Mouse (Mus musculus): ENCODE results near the gene Ctns. TPM values are rescaled to one million over a fixed set of nuclear protein-coding genes. Genes with fewer than 3 reads are reported as not detected.
A peak's percentile ranks its signal among the peaks of the same experiment; 100 is the strongest.

Ctns gene
- total RNA-seq, 2 experiments from 2014 or later, result 5.9 to 15.1 TPM

- peak; percentile 96 for ATAC-seq (replicated peaks; ENCODE audit: low FRiP score, poor library complexity, severe bottlenecking)
Observed at GRCm38 (mm10) chr11:73199230-73199712, 429 bp upstream of the Ctns start, which contains the start of gene Shpk. TSS of gene Shpk (plus strand) at chr11:73199460.

DNA sequence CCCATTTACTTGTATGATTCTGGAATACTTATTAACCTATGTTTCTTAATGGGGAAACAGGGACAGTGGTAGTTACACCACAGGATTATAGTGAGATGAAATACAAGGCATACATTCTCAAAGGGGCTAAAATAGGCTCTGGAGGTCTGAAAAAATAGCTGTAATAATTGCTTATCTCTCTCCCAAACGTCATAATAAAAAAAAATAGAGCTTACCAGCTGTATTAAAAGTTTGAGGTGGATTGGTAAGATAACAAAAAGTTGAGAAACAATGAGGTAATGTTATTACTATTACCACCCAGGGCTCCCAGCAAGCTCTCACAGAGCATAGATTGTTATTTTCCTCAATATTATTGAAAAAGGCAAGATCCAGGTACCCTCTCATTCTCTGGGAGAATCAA is 652 bp downstream of the Ctns start:
- ATAC-seq (replicated peaks; ENCODE audit: low FRiP score, poor library complexity, severe bottlenecking), result no peak

- ATAC-seq (replicated peaks; ENCODE audit: low FRiP score, poor library complexity, severe bottlenecking), result no peak
Observed at GRCm38 (mm10) chr11:73194444-73194843, 4.4 kb downstream of the Ctns start.

GRCm38 (mm10) chr11:73193047-73193446 is 5.8 kb downstream of the Ctns start:
- ATAC-seq (replicated peaks; ENCODE audit: low FRiP score, poor library complexity, severe bottlenecking), result no peak

DNA sequence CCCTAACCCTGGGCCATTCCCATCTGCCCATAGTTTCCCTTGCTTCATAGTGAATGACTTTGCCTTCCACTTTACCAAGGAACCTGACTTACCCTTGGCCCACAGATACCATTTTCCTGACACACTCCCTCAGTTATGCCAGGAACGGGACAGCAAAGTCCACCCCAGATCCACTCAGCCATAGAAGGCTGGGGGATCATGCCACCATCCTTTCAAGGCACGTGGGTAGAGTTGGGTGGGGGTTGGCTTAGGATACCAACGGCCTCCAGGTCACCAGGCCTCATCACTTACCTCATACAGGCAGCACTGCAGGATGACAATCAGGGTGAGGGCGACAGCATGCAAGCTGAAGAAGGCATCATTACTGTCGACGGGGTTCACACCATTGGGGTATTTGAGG is 11.6 kb downstream of the Ctns start:
- no peak for ATAC-seq (replicated peaks; ENCODE audit: low FRiP score, poor library complexity, severe bottlenecking)

GRCm38 (mm10) chr11:73185872-73186615 is 12.8 kb downstream of the Ctns start:
- no peak for ATAC-seq (replicated peaks; ENCODE audit: low FRiP score, poor library complexity, severe bottlenecking)

DNA sequence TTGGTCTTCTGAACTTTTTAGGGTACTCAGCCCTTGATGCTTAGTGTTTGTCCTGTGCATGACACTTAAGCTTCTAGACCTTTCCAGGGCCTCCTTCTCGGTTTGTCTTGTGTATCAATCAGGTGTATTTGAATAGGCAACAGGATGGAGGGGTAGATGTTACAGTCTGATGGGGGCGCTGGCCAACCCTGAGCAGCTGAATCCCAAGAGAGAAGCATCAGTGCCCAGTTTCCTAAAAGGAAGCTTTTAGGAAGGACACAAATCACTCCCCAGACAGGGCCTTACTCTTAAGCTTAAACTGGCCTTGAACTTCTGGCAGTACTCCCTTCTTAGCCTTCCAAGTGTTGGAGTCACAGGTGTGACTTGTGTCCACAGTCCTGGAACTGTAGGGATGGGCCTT is 20.9 kb downstream of the Ctns start:
- no peak for ATAC-seq (replicated peaks; ENCODE audit: low FRiP score, poor library complexity, severe bottlenecking)

DNA sequence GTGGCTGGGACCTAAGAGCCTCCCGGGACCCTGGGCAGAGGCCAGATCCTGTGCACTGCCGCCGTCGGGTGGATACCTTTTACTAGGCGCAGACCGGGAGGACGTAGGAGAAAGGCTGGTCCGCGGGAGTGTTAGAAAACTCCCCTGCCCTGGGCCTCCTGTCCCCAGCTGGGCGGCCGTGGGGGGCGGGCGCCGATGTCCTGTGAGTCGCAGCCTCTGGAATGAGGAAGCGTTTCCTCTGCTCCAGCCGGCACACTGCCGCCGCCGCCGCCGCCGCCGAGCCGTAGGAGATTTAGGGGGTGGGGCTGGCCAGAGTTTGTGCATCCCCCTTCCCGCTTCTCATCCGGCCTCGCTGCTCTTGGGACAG is 21.4 kb downstream of the Ctns start:
- peak; percentile 48 for ATAC-seq (replicated peaks; ENCODE audit: low FRiP score, poor library complexity, severe bottlenecking)

- peak; percentile 95 for ATAC-seq (replicated peaks; ENCODE audit: low FRiP score, poor library complexity, severe bottlenecking)
Observed at GRCm38 (mm10) chr11:73176608-73177508, 22.0 kb downstream of the Ctns start, which contains the start of the genes Emc6 and Tax1bp3. TSS of gene Emc6 (minus strand) at chr11:73177037. TSS of gene Tax1bp3 (plus strand) at chr11:73177083.

DNA sequence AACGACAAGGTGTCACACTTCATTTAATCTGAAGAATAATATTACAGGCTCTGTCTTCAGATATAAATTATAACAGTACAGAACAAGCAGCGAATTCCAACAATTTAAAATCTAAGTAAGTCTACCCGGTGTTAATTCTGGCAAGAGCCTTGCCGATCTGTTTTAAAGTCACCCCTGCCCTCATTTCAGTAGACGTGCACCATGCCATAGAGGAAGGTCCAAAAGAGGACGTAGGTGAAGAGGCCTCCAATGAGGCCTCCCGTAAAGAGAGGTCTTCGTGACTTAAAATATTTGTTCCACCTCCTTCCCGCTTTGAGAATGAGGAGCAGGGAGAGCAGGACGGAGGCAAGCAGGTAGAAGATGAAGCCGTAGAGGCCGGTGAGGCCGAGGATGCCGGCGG is 22.7 kb downstream of the Ctns start:
- ATAC-seq (replicated peaks; ENCODE audit: low FRiP score, poor library complexity, severe bottlenecking), result no peak

- no peak for ATAC-seq (replicated peaks; ENCODE audit: low FRiP score, poor library complexity, severe bottlenecking)
Observed at GRCm38 (mm10) chr11:73175612-73176011, 23.2 kb downstream of the Ctns start.

GRCm38 (mm10) chr11:73172186-73172585 is 26.7 kb downstream of the Ctns start:
- no peak for ATAC-seq (replicated peaks; ENCODE audit: low FRiP score, poor library complexity, severe bottlenecking)

DNA sequence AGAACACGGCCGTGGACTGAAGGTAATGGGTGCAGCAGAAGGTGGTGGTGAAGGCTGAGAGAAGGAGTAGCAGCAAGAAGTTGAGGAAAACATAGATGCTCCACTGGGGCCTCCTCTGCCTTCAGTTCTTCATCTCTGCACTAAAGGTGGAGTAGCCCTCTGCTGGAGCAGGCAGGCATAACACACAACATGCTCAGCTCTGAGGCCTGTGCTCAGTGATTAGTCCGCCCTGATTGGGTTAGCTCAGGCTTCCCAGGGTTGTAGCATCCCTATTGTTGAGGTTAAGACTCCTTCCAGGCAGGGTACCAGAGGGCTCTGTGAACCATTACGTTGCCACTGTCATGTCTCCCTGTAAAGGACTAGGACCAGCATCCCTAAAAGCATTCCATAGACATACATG is 29.6 kb downstream of the Ctns start:
- ATAC-seq (replicated peaks; ENCODE audit: low FRiP score, poor library complexity, severe bottlenecking), result peak; percentile 69

GRCm38 (mm10) chr11:73168576-73168975 is 30.3 kb downstream of the Ctns start:
- no peak for ATAC-seq (replicated peaks; ENCODE audit: low FRiP score, poor library complexity, severe bottlenecking)

GRCm38 (mm10) chr11:73168071-73168470 is 30.8 kb downstream of the Ctns start:
- no peak for ATAC-seq (replicated peaks; ENCODE audit: low FRiP score, poor library complexity, severe bottlenecking)

DNA sequence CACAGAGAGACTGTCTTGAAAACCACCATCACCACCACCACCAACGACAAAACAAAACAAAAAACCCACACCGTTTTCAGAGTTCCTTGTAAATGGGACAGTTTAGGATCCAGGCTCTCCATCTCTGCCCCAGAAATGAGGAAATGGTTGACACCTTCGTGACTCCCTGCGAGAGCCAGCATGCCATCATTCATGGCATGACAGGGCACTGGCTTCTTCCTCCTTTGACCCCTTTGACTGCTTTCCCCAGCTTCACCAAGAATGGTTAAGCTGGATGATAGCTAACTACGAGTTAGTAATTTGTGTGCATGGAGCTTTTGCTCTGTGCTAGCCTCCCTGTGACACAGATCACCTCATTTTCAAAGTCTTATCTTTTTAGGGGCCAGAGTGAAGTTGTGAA is 36.6 kb downstream of the Ctns start:
- ATAC-seq (replicated peaks; ENCODE audit: low FRiP score, poor library complexity, severe bottlenecking), result no peak

DNA sequence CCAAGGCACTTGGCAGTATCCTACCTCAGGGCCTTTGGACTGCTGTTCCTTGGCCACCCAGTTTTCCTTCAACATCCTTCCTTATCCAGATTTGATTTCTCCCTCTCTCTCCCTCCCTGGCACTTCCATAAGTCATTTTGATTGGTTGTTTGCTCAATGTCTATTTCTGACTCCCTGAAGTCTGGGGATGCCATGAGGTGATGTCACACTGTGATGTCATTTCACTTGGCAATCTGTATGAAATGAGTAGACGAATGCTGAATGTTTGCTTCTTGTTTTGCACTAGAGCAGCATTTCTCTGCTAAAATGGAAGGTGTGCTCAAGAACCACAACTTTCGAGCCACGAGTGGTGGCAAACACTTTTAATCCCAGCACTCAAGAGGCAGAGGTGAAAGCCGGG is 37.2 kb downstream of the Ctns start:
- no peak for ATAC-seq (replicated peaks; ENCODE audit: low FRiP score, poor library complexity, severe bottlenecking)

- ATAC-seq (replicated peaks; ENCODE audit: low FRiP score, poor library complexity, severe bottlenecking), result no peak
Observed at GRCm38 (mm10) chr11:73160811-73161200, 38.0 kb downstream of the Ctns start.

DNA sequence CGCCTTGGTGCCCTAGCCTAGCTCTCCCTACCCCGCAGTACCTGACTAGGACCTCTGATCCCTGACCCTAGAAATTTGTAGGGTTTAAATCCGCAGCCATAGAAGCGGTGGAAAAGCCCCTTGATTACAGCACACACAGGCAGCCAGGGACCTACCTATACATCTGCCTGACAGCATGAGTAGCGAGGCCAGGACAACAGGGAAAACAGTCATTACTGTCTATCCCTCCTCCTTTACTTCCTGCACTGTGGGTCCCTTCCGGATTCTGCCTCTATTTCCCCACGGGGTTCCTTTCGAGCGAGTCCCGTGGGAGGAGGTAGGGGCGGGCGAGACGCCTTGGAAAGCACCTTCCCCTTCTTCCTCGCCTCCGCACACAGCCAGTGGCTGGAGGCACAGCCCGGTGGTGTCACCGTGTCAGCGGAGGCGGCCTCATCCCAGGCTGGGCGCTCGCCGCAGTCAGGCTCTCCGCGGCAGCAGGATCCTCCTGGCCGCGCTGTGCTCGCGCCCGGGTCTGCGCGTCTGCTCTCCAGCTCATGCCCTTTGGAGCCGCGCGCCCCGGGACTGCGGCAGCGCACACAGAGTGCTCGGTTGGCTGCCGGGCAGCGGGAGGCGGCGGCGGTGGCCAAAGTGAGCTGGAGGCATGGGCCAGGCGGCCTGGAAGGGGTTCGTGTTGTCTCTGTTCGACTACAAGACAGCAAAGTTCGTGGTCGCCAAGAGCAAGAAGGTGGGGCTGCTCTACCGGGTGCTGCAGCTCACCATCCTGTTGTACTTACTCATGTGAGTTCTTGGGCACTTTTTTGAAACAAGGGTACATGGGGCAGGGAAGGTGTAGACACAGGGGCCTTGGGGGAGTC is 38.7 kb downstream of the Ctns start, which contains the start of gene P2rx5:
Gene P2rx5 (plus strand): TSS at position 465 of the 854 bp plus-strand sequence.
- ATAC-seq (replicated peaks; ENCODE audit: low FRiP score, poor library complexity, severe bottlenecking), result no peak

- no peak for ATAC-seq (replicated peaks; ENCODE audit: low FRiP score, poor library complexity, severe bottlenecking)
Observed at GRCm38 (mm10) chr11:73155071-73155470, 43.8 kb downstream of the Ctns start.
